Mouse (Mus musculus) ovary, adult 10 weeks (tissue): ENCODE results near the gene F13b. TPM values are rescaled to one million over a fixed set of nuclear protein-coding genes. Genes with fewer than 3 reads are reported as not detected.

ENCODE experiments used
- polyA plus RNA-seq: library from polyadenylated mRNA; stranded (reverse); fragments of 350-450 nt; fragmentation: Illumina TruSeq; extraction: RNeasy Lipid Tissue Mini Kit (QIAGEN cat#74804); gene quantifications from one replicate; pipeline ENCODE4 v1.2.3, GENCODE M21; 2014

F13b gene
- polyA plus RNA-seq: 0.51 TPM

DNA sequence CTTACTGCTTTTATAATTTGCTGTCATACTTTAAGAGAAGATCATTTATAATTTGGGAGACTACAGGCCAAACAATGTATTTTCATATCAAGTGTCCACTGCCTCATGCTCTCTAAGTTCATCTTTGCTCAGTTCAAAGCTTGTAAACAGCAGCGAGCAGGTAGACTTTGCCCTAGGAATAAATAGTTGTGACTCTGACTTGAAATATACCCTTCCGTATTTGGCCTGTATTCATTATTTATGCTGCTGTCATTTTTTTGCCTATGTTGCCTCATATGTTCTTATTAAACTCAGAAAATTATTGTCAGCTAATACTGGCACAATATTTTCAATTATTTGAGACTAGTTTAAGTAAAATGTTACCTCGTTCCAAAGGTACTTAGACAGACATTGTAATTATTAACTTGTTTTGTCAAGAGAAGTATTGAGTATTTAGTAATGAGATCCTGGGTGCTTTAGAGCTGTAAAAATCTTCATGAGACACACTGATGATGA lies at the start of gene F13b:
TSS of gene F13b (plus strand) at position 445 of the 495 bp plus-strand sequence.

DNA sequence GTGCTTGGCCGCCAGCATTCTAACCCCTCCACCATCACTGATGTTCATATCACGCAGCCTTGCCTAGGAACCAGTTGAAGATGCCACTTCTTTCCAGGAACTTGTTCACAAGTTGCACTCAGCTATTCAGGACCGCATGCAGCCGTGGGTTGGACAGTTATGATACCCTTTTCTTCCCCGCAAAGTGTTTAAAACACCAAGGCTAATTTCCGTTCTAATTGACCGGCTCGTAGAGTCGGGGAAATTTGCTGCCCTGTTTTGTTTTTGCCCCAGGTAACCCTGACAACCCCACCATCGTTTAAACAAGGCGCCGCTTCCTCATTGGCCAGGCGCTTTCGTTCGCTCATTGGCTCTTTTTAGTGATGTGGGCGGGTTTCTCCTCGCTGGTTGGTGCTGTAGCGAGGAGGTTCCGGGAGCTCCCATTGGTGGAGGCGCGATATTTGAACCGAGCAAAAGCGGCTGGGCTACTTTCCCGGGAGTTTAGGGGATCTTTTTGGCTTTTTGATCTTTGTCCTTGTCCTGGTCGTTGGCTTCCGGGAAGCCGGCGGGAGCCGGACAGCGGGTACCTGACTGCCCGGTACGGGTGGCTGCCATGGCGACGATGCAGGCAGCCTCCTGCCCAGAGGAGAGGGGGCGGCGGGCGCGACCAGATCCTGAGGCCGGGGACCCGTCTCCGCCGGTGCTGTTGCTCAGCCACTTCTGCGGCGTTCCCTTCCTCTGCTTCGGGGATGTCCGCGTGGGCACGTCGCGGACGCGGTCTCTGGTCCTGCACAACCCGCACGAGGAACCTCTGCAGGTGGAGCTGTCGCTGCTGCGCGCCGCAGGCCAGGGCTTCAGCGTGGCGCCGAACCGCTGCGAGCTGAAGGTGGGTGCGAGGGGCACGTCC lies 46.9 kb upstream of the F13b start, which contains the start of gene Aspm:
TSS of gene Aspm (plus strand) at position 433 of the 886 bp plus-strand sequence.

DNA sequence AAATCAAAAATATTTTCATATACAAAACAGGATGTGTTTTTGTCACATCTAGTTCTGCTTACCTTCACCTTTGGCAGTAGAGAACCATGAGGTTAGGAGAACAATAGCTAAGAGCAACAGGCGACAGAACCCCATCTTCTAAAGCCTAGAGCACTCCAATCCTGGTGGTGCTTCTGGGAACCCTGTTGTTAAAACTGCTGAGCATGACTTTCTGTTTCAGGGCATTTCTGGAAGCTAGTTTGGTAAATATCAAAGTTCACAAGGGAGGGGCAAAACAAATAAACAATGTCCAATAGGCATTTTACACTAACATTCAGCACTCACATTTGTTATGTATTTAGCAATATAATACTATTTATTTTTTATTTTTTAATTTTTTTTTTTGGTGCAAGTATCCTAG lies 58.5 kb downstream of the F13b start, which contains the start of gene Cfhr1:
TSS of gene Cfhr1 (minus strand) at position 249 of the 400 bp plus-strand sequence.

Other genes starting within 250 kb of the F13b start
- 4.5 TPM for gene Crb1, start 124.6 kb upstream of the F13b start, polyA plus RNA-seq
- 102 TPM for gene Zbtb41, start 79.4 kb upstream of the F13b start, polyA plus RNA-seq
- 63.5 TPM for gene Aspm, start 46.9 kb upstream of the F13b start, polyA plus RNA-seq
- not detected for gene Cfhr1, start 58.6 kb downstream of the F13b start, polyA plus RNA-seq